Mouse (Mus musculus) spleen, adult 2 months (tissue): Measurements from ENCODE around the gene Dgkk.

ENCODE experiments used
- CTCF ChIP-seq: fragments of 200-500 bp; IDR thresholded peaks from 2 replicates; pipeline ENCODE4 v1.5.1; 2011; ENCODE audit warnings: mild to moderate bottlenecking, inconsistent platforms; ENCODE audit not compliant: insufficient read depth, insufficient read length, insufficient replicate concordance; ENCODE audit errors: extremely low read depth
- POLR2A ChIP-seq: fragments of 200-500 bp; IDR thresholded peaks from 2 replicates; pipeline ENCODE4 v1.6.1; 2011; ENCODE audit warnings: low read depth, low read length, inconsistent platforms

- TF ChIP-seq CTCF, result no peak
- TF ChIP-seq POLR2A, result no peak
These were observed 862 bp upstream of the Dgkk start for GRCm38 (mm10) chrX:6778250-6778637.
